Mouse (Mus musculus): Measurements from ENCODE around the gene Cep85l. TPM values are rescaled to one million over a fixed set of nuclear protein-coding genes. Genes with fewer than 3 reads are reported as not detected.

Cep85l gene
- polyA plus RNA-seq, 1 experiment from 2014 or later: 10.8 TPM

GRCm38 (mm10) chr10:53262021-53262420, 117.7 kb downstream of the Cep85l start:
- 74% methylated on average over 1 of the region's 1 CpGs for WGBS
- no peak for TF ChIP-seq EP300 (IDR thresholded peaks at IDR 0.05)
- TF ChIP-seq CTCF (IDR thresholded peaks at IDR 0.05): no peak
- Histone ChIP-seq H3K9ac (replicated peaks; ENCODE audit: low read depth) (no peak overlapping the region), H3K27me3 (replicated peaks; ENCODE audit: insufficient read depth, low read length) (no peaks in the 10 kb centered on the region), H3K9me3 (ENCODE audit: low read length) (no peaks in the 10 kb centered on the region), H3K4me3 (ENCODE audit: low read depth, low read length) (no peak overlapping the region), H3K27ac (ENCODE audit: low read length) (no peak overlapping the region), H3K4me1 (ENCODE audit: insufficient read depth, low read depth, low read length) (no peaks in the 10 kb centered on the region), H3K36me3 (ENCODE audit: insufficient read depth, low read length) (no peaks in the 10 kb centered on the region), H3K4me2 (replicated peaks; ENCODE audit: low read depth, low read length) (no peak overlapping the region)
- no peak for ATAC-seq
- DNase-seq (ENCODE audit: low spot score): no peak

GRCm38 (mm10) chr10:53235381-53235780, 144.4 kb downstream of the Cep85l start:
- no peak for DNase-seq (ENCODE audit: low spot score)
- 65% methylated on average over 6 of the region's 6 CpGs for WGBS
- H3K4me3 ChIP-seq (ENCODE audit: low read depth, low read length): no peak overlapping the region
- no peaks in the 10 kb centered on the region for H3K9me3 ChIP-seq (ENCODE audit: low read length)
- no peak overlapping the region for H3K4me2 ChIP-seq (replicated peaks; ENCODE audit: low read depth, low read length)
- no peak overlapping the region for H3K27ac ChIP-seq (ENCODE audit: low read length)
- H3K27me3 ChIP-seq (replicated peaks; ENCODE audit: insufficient read depth, low read length): no peaks in the 10 kb centered on the region
- no peaks in the 10 kb centered on the region for H3K36me3 ChIP-seq (ENCODE audit: insufficient read depth, low read length)
- H3K9ac ChIP-seq (replicated peaks; ENCODE audit: low read depth): no peak overlapping the region
- no peak for TF ChIP-seq CTCF (IDR thresholded peaks at IDR 0.05)
- no peak for TF ChIP-seq EP300 (IDR thresholded peaks at IDR 0.05)
- H3K4me1 ChIP-seq (ENCODE audit: insufficient read depth, low read depth, low read length): no peaks in the 10 kb centered on the region
- no peak for ATAC-seq

GRCm38 (mm10) chr10:53234683-53235082, 145.1 kb downstream of the Cep85l start:
- Histone ChIP-seq H3K4me2 (replicated peaks; ENCODE audit: low read depth, low read length) (no peak overlapping the region), H3K4me1 (ENCODE audit: insufficient read depth, low read depth, low read length) (no peaks in the 10 kb centered on the region), H3K9ac (replicated peaks; ENCODE audit: low read depth) (no peak overlapping the region), H3K9me3 (ENCODE audit: low read length) (no peaks in the 10 kb centered on the region), H3K27me3 (replicated peaks; ENCODE audit: insufficient read depth, low read length) (no peaks in the 10 kb centered on the region), H3K4me3 (ENCODE audit: low read depth, low read length) (no peak overlapping the region), H3K36me3 (ENCODE audit: insufficient read depth, low read length) (no peaks in the 10 kb centered on the region), H3K27ac (ENCODE audit: low read length) (no peak overlapping the region)
- ATAC-seq: no peak
- no peak for DNase-seq (ENCODE audit: low spot score)
- 85% methylated on average over 2 of the region's 2 CpGs for WGBS
- TF ChIP-seq CTCF (IDR thresholded peaks at IDR 0.05): no peak
- TF ChIP-seq EP300 (IDR thresholded peaks at IDR 0.05): no peak

GRCm38 (mm10) chr10:53234086-53234613, 145.6 kb downstream of the Cep85l start:
- H3K36me3 ChIP-seq (ENCODE audit: insufficient read depth, low read length): no peaks in the 10 kb centered on the region
- H3K4me2 ChIP-seq (replicated peaks; ENCODE audit: low read depth, low read length): no peak overlapping the region
- no peaks in the 10 kb centered on the region for H3K27me3 ChIP-seq (replicated peaks; ENCODE audit: insufficient read depth, low read length)
- no peaks in the 10 kb centered on the region for H3K4me1 ChIP-seq (ENCODE audit: insufficient read depth, low read depth, low read length)
- H3K4me3 ChIP-seq (ENCODE audit: low read depth, low read length): no peak overlapping the region
- no peak for ATAC-seq
- TF ChIP-seq EP300 (IDR thresholded peaks at IDR 0.05) (no peak), CTCF (IDR thresholded peaks at IDR 0.05) (no peak)
- no peak overlapping the region for H3K27ac ChIP-seq (ENCODE audit: low read length)
- H3K9ac ChIP-seq (replicated peaks; ENCODE audit: low read depth): no peak overlapping the region
- no peaks in the 10 kb centered on the region for H3K9me3 ChIP-seq (ENCODE audit: low read length)
- 76% methylated on average over 2 of the region's 2 CpGs for WGBS
- DNase-seq (ENCODE audit: low spot score): no peak

GRCm38 (mm10) chr10:53230809-53231208, 148.9 kb downstream of the Cep85l start:
- no peaks in the 10 kb centered on the region for H3K4me1 ChIP-seq (ENCODE audit: insufficient read depth, low read depth, low read length)
- no peak overlapping the region for H3K4me2 ChIP-seq (replicated peaks; ENCODE audit: low read depth, low read length)
- no peaks in the 10 kb centered on the region for H3K36me3 ChIP-seq (ENCODE audit: insufficient read depth, low read length)
- no peak overlapping the region for H3K27ac ChIP-seq (ENCODE audit: low read length)
- no peaks in the 10 kb centered on the region for H3K9me3 ChIP-seq (ENCODE audit: low read length)
- H3K27me3 ChIP-seq (replicated peaks; ENCODE audit: insufficient read depth, low read length): no peaks in the 10 kb centered on the region
- ATAC-seq (no peak), DNase-seq (ENCODE audit: low spot score) (no peak)
- H3K9ac ChIP-seq (replicated peaks; ENCODE audit: low read depth): no peak overlapping the region
- H3K4me3 ChIP-seq (ENCODE audit: low read depth, low read length): no peak overlapping the region
- TF ChIP-seq CTCF (IDR thresholded peaks at IDR 0.05) (no peak), EP300 (IDR thresholded peaks at IDR 0.05) (no peak)

- Histone ChIP-seq H3K9ac (replicated peaks; ENCODE audit: low read depth) (no peak overlapping the region), H3K27me3 (replicated peaks; ENCODE audit: insufficient read depth, low read length) (no peaks in the 10 kb centered on the region), H3K36me3 (ENCODE audit: insufficient read depth, low read length) (no peaks in the 10 kb centered on the region), H3K4me2 (replicated peaks; ENCODE audit: low read depth, low read length) (no peak overlapping the region), H3K4me1 (ENCODE audit: insufficient read depth, low read depth, low read length) (no peaks in the 10 kb centered on the region), H3K27ac (ENCODE audit: low read length) (no peak overlapping the region), H3K4me3 (ENCODE audit: low read depth, low read length) (no peak overlapping the region), H3K9me3 (ENCODE audit: low read length) (no peaks in the 10 kb centered on the region)
- ATAC-seq (no peak), DNase-seq (ENCODE audit: low spot score) (no peak)
- 52% methylated on average over 2 of the region's 2 CpGs for WGBS
- TF ChIP-seq EP300 (IDR thresholded peaks at IDR 0.05): no peak
- no peak for TF ChIP-seq CTCF (IDR thresholded peaks at IDR 0.05)
Observed at GRCm38 (mm10) chr10:53229190-53229589, 150.6 kb downstream of the Cep85l start.

Other genes starting within 250 kb of the Cep85l start
- gene Pln, start 42.3 kb downstream of the Cep85l start, polyA plus RNA-seq (2015; fragmentation: Nextera tagmentation; extraction: Ambion mirVana): 1.9 and 2.3 TPM in 2 replicates
- 65.9 and 75.2 TPM in 2 replicates for gene Asf1a, start 216.8 kb upstream of the Cep85l start, polyA plus RNA-seq (2015; fragmentation: Nextera tagmentation; extraction: Ambion mirVana)